Mouse (Mus musculus) heart, postnatal 0 days (tissue): ENCODE measurements around the gene Dnah8.

Experiments
- CTCF ChIP-seq: IDR thresholded peaks from 2 replicates; pipeline ENCODE4 v1.5.1; 2016; ENCODE audit warnings: antibody characterized with exemption, control low read depth, low read depth
- EP300 ChIP-seq: IDR thresholded peaks from 2 replicates; pipeline ENCODE4 v1.6.1; 2016; ENCODE audit warnings: antibody characterized with exemption, low read depth

DNA sequence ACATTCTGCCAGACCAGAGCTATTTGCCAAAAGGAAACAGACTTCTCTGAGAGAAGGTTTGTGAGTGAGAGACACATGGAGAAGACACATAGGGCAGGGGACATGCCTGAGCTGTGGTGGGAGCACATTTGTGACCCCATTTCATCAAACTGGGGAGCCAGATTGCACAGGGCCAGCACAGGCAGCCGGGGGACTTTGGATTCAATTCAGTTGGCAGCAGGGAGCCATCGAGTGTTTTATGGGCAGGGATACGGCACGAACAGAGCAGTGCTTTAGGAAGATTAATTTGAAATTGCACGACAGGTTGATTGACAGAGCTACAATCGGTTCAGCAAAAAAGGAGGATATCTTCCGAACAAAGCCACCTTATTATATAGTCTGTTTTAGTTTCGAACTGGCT, 180.8 kb downstream of the Dnah8 start:
- TF ChIP-seq CTCF (no peak), EP300 (no peak)
